Mouse (Mus musculus): ENCODE measurements around the gene Slc5a6. TPM values are rescaled to one million over a fixed set of nuclear protein-coding genes. Genes with fewer than 3 reads are reported as not detected.

Gene Slc5a6
- total RNA-seq (2021) = 1 to 10 TPM; 5.6 to 6.0 TPM
- long read RNA-seq, experiment 1, partial matches to known transcripts = 0 of 8 reads
- long read RNA-seq, experiment 1, other reads (novel, unspliced or antisense) = 2 of 8 reads
- long read RNA-seq, experiment 2, partial matches to known transcripts = 0 of 13 reads
- long read RNA-seq, experiment 2, other reads (novel, unspliced or antisense) = 7 of 13 reads

DNA sequence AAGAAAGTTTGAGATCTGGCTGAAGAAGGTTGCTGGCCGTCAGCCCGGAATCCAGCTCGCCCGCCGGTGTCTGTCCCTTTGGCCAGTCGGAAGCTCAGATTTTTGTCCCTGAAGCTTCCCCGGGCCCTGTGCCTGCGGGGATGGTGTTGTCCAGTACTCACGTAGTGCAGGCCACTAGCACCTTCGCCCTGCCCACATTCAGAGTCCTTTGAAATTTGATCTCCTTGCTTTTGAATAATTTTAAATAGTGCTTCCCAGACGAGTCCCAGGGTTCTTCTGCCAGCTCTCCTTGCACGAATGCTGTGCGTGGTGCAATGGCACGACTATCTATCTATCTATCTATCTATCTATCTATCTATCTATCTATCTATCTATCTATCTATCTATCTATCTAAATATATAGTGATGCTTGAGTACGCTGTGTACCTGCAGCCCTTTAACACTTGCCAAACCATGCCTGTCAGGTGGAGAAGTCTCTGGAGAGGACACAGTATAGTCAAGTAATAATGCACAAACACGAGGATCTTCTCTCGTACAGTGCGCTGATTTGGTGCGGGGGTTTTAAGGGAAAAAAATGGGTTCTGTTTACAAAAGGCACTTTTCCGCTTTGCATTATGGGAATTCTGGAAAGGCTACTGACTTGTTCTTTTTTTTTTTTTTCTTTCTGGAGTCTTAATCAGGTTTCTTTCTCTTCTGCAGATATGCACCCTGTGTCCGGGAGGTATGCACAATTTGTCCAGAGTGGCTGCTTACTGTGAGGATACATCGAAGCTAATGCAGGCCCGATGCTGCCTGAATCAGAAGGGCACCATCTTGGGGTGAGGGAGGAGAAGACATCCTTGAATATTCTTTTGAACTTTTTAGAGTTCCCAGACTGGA is at the start of gene Slc5a6:
Gene Slc5a6, minus strand, starts transcription at position 162 of the 879 bp plus-strand sequence.
- peak; percentile 51 for DNase-seq
- H3K4me3 ChIP-seq = peak within 1 kb of the TSS; percentile 98
- intact Hi-C loops (cut with DNase I) = loop anchor here (5.0 to 10.0 kb wide), 3 partner anchors 77 to 246 kb away; partner anchors contain the start of genes Fndc4, Gckr and Ift172
- TF ChIP-seq CTCF (IDR thresholded peaks at IDR 0.05) = peak; percentile 70
- H3K27ac ChIP-seq = peak within 1 kb of the TSS; percentile 96

DNA sequence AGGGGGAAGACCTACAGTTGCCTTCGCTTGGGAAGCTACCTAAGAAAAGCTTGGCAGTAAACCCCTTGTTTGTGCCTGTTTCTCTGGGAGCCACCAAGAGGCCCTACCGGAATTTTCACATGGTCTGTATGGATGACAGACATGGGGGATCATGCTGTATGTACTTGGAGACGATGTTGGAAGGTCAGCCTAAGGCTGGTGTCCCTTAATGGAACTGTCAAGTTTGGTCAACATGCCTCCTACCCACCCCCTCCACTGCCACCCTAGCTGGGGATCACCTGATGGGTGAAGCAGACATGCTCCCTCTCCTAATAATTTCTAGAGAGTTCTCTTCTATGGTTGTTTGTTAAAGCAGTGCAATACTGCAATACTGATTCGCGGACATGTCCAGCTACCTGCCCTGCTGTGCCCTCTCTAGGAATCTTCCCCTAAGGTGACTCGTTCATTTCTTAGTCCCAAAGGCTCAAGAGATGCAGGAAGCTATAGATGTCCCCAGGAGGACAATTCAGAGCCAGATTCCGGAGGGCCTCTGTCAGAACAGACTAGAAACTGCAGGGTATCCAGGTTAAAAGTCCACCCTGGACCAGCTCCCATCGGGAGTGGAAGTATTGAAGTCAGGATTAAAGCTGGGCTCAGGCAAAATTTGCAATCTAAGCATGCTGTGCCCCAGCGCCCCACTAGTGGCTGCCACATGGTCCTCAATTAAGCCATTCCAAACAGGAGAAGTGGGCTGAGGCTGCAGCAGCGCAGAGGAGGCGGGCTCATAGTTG is 47.2 kb upstream of the Slc5a6 start:
- DNase-seq = no peak
- H3K4me3 ChIP-seq = peak overlapping the region; percentile 67
- no peak overlapping the region for H3K27ac ChIP-seq
- intact Hi-C loops (cut with DNase I) = no loop called here
- no peak for TF ChIP-seq CTCF (IDR thresholded peaks at IDR 0.05)

DNA sequence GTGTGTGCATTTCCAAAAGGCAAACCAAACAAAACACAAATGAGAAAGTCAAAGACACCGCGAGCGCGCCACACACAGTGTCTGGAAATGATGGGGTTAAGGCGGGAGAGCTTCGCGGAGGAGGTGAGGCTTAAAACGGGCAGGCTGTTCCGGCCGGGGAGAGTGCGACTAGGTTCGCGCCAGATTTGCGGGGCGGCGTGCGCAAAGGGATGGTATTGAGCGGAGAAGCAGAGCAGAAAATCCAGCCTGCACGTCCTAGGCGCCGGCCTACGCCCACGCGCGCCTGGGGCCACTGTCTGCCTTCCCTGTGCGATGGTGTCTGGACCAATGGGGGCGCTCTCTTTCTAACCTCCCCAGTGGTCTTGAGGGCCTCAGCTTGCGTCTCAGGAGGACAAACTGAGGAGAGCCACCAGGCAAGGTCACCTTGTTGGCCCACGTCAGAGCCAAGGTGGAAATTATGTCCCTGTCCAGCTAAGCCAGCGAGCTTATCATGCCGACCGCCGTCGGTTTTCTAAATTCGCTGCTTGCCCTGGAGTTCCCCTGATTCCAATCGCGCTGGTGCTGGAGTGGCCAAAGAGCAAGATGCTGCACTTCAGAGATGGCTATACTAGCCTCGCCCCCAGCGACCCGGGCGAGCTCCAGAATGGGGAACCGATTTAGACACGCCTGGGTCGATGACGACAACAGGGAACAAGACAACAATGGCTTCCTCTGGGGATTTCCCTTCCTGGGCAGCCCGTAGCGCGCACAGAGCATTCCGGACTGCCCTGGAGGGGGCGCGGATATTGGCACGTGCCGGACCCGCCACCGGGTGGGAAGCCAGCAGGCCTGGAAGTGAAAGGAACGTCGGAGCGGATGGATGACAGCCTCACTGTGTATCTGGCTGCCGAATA is 46.3 kb upstream of the Slc5a6 start:
- intact Hi-C loops (cut with DNase I) = no loop called here
- peak; percentile 63 for DNase-seq
- Histone ChIP-seq H3K27ac (no peak overlapping the region), H3K4me3 (peak overlapping the region; percentile 67)
- TF ChIP-seq CTCF (IDR thresholded peaks at IDR 0.05) = peak; percentile 22; the same call in 1 of the 2 replicates

DNA sequence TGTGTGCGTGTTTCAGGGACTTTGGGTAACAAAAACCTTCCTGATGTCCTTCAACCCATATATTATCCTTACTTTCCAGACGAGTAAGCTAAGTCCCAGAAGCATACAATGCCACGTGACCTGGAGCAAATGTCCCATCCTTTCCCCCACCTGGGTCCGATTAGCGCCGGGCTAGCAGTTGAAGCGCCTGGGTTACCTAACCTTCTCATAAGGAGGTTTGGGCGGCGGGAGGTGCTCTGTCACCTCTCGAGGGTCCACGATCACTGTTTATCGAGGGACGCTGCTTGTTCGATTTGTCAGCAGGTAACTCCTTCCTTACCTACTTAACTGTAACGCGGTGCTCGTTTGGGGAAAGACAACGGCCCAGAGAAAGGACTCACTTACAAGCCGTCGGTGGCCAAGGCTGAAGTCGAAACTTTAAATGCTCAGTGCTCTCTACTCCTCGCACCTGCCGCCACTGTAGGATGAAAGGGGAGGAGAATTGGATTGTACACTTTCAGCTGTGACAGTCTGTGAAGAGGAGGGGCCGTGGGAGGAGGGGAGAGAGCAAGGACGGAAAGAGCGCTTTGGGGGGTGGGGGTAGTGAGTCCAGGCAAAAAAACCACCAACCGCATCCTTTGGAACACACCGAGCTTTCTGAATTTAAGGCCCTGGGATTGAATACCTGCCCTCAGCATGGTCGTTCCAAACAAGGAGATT is 45.5 kb upstream of the Slc5a6 start:
- intact Hi-C loops (cut with DNase I) = no loop called here
- no peak for TF ChIP-seq CTCF (IDR thresholded peaks at IDR 0.05)
- Histone ChIP-seq H3K4me3 (peak overlapping the region; percentile 67), H3K27ac (no peak overlapping the region)
- DNase-seq = no peak

DNA sequence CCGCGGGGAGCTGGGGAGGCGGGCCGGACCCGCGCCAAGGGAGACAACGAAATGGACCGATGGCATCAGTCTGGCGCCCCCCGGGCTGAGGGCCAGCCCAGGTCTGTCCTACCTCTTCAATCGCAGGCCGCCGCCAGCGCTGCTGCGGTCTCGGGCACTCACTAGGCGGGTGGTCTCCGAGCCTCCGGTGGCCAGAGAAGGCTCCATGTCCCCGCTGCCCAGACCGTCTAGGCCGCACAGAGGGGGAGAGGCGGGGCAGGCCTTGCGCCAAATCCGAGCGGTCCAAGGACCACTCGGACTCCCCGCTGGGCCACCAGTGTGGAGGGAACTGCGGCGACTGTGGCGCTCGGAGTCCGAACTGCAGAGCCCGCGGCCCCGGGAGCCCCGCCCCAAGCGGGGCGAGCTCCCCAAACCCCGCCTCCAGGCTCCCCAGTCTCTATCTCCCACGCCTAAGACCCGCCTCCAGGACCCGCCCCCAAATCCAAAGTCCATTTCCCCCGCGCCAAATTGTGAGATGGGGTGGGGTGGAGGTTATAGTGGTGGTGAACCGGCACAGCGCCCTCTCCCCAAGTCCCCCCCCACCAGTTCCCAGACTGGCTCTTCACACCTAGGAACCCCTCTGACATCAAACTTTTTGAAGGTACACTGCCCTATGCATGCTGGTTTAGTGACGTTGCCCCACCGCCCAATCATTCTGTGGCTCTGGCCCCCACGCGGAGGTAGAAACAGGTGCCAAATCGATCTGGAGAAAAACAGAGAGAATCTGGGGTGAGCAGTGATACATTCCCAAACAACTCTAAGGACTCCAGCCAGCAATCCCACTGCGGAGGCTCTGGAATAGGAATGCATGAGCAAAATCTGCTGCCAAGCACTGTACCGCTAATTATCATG is 44.7 kb upstream of the Slc5a6 start:
- TF ChIP-seq CTCF (IDR thresholded peaks at IDR 0.05) = no peak
- intact Hi-C loops (cut with DNase I) = no loop called here
- Histone ChIP-seq H3K4me3 (peak overlapping the region; percentile 67), H3K27ac (no peak overlapping the region)
- peak; percentile 60 for DNase-seq

DNA sequence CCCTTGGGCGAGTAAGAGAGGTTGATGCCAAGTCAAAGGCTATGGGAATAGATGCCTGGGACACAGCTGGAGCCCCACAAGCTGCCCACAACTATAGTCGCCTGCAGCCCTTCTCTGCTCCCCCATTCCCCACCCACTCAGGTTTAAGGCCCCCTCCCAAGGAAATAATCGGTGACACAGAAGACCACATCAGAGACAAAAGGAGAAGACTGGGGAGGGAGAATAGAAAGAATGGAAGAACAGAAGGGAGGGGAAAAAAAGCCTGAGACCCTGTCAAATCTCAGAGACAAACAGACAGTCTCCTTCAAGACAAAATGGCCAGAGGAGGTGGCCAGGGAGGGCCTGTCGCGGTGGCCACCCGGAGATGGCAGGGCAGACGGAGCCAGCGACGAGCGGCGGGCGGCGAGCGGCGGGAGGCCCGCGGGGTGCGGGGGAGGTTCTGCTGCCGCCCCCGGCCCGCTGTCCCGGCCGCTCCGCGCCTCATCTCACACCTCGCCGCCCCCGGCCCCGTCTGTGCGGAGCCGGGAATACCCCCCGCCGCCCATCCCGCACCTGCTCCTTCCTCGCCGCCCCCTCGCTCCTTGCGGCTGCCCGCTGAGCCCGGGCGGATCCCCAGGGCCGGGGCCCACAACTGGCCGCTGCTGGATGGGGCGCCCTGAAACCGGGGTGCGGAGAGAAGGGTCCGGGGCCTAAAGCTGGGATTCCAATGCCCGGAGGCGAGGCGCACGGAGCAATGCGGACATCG is 43.7 kb upstream of the Slc5a6 start:
- no peak for TF ChIP-seq CTCF (IDR thresholded peaks at IDR 0.05)
- no peak for DNase-seq
- intact Hi-C loops (cut with DNase I) = no loop called here
- Histone ChIP-seq H3K4me3 (peak overlapping the region; percentile 67), H3K27ac (no peak overlapping the region)

DNA sequence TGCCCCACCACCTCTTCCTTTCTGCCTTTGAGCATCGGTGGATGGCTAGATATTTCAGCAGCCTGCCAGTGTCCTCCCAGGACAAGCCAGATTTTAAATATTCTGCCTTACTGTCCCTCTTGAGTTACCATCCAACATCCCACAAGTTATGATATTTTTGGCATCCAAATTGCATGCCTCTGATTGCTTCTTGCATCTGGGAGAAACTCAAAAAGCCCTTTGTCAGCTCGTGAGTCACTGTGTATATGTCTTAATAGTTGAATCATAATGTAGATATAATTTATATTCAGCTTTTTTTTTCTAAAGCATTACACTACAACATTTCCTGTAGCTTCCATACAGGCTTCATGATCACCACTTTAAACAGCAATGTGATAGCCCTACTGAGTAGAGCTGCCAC is 38.4 kb upstream of the Slc5a6 start:
- Histone ChIP-seq H3K27ac (no peak overlapping the region), H3K4me3 (no peak overlapping the region)
- no peak for TF ChIP-seq CTCF (IDR thresholded peaks at IDR 0.05)
- DNase-seq = no peak
- intact Hi-C loops (cut with DNase I) = no loop called here

DNA sequence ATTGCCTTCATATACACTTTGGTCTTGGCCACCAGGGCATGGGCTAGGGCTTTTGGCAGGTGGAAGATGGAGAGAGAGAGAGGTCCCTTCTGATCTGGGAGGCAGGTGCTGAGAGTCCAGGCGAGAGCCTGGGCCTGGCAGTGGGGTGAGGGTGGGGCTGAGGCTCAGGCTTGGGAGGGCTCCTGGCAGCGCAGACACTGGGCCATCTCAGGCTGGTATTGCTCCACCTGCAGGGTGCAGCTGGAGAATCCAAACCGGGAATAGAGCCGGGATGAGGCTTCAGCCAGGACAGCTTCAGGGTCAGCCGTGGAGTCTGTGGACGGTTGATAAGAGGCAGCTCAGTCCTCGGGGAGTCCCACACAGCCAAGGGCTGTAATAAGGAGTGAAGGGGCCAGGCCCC is 37.9 kb upstream of the Slc5a6 start:
- TF ChIP-seq CTCF (IDR thresholded peaks at IDR 0.05) = no peak; the same call in 1 of the 2 replicates
- no peak overlapping the region for H3K27ac ChIP-seq
- DNase-seq = no peak
- intact Hi-C loops (cut with DNase I) = no loop called here
- no peak overlapping the region for H3K4me3 ChIP-seq

DNA sequence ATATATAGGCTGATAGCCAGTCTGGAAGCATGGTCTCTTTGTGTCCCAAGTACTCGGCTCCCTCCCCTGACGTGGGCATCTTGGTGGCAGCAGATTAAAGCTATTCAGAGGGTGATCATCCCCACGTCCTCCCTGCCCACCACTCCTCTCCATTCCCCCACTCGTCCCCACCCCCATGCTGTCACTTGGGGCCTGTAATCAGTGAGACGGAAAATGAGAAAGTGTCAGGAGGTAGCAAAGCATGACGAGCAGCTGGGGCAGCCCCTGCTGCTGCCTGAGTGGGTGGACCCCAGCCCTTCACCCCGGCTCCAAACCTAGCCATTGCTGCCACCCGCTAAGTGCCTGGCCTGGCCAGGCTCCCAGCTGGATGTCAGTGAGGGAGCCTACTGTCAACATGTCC is 35.2 kb upstream of the Slc5a6 start:
- intact Hi-C loops (cut with DNase I) = no loop called here
- H3K27ac ChIP-seq = no peak overlapping the region

More for the DNA sequence above, 35.2 kb upstream of the Slc5a6 start:
- no peak overlapping the region for H3K4me3 ChIP-seq
- no peak for DNase-seq
- no peak for TF ChIP-seq CTCF (IDR thresholded peaks at IDR 0.05)
